Mouse (Mus musculus): ENCODE measurements around the gene Igsf21.

- no peak for TF ChIP-seq MAX (IDR thresholded peaks at IDR 0.05; ENCODE audit: low read depth)
- no peak for TF ChIP-seq POLR2A (IDR thresholded peaks at IDR 0.05; ENCODE audit: insufficient read length, low read depth)
- TF ChIP-seq USF1 (IDR thresholded peaks at IDR 0.05; ENCODE audit: low read depth): no peak
- TF ChIP-seq E2F4 (IDR thresholded peaks at IDR 0.05; ENCODE audit: insufficient read depth): no peak
- no peak for TF ChIP-seq TCF12 (IDR thresholded peaks at IDR 0.05; ENCODE audit: insufficient read depth, poor library complexity, severe bottlenecking)
- TF ChIP-seq POLR2AphosphoS2 (IDR thresholded peaks at IDR 0.05; ENCODE audit: insufficient read length, low read depth): no peak
- TF ChIP-seq REST (IDR thresholded peaks at IDR 0.05; ENCODE audit: insufficient read depth, insufficient read length): no peak
- no peak for TF ChIP-seq MYOG (IDR thresholded peaks at IDR 0.05; ENCODE audit: control insufficient read depth in 1 of 3, insufficient read depth in 1 of 3, insufficient read length in 2 of 3, low read depth in 2 of 3)
- no peak for TF ChIP-seq CEBPB (IDR thresholded peaks at IDR 0.05; ENCODE audit: insufficient read depth, poor library complexity, severe bottlenecking)
- TF ChIP-seq TCF3 (IDR thresholded peaks at IDR 0.05; ENCODE audit: insufficient read length, low read depth): no peak
- TF ChIP-seq MYOD1 (IDR thresholded peaks at IDR 0.05; ENCODE audit: control insufficient read depth in 1 of 3, insufficient read length in 2 of 3, low read depth in 2 of 3): no peak
These were observed 57.0 kb downstream of the Igsf21 start for GRCm38 (mm10) chr4:140189601-140190000.

Measured in myocyte (in vitro differentiated cells).